Mouse (Mus musculus): ENCODE measurements around the gene Zfp385a.

Zfp385a gene

DNA sequence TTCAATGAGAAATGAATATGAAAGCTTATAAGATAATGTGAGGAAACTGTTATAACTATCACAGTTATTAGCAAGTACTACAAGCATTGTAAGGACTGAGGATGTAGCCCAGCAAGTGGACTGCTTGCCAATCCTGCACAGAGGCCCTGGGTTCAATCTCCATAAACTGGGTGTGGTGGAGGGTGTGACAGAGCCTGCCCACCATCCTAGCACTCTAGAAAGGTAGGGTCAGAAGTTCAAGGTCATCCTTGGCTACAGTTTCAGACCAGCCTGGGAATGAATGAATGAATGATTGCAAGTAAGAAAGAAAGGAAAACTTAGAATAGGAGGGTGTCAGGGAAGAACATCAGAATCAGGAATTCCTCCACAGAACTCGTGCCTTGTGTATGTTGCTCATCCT, 23.9 kb upstream of the Zfp385a start:
- no peak for DNase-seq (ENCODE audit: low spot score in 2 of 2)

DNA sequence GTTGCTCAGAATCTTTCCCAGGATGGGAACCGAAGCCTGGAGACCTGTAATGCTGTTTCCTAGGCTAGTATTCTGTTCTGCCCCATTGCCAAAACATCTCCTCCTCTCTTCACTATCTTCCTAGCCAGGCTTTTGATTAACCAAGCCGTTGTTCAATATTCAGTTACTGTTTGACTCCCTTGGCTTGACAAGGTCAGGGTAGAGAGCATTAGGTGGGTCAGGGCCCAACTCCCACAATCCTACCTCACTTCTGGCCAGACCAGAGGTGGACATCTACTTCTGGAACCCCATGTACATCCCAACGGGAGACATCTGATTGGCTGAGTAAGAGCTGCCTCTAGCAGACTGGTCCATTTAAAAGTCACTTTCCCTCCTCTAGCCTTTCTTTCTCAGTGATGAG, 23.1 kb upstream of the Zfp385a start:
- DNase-seq (ENCODE audit: low spot score in 2 of 2), result no peak

DNA sequence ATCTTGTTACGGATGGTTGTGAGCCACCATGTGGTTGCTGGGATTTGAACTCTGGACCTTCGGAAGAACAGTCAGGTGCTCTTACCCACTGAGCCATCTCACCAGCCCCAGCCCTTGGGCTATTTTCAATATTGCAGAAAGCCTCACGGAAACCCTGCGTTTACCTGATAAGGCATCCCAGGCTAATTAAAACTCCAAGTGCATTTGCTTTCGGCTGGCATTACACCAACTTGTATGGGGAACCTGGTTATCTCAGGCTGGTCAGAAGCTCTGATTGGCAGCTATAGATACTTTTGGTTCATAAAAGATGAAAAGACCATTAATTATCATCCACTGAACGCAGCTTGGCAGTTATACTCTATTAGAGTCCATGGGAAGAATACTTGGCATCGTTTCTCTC, 22.4 kb upstream of the Zfp385a start:
- no peak for DNase-seq (ENCODE audit: low spot score in 2 of 2)

DNA sequence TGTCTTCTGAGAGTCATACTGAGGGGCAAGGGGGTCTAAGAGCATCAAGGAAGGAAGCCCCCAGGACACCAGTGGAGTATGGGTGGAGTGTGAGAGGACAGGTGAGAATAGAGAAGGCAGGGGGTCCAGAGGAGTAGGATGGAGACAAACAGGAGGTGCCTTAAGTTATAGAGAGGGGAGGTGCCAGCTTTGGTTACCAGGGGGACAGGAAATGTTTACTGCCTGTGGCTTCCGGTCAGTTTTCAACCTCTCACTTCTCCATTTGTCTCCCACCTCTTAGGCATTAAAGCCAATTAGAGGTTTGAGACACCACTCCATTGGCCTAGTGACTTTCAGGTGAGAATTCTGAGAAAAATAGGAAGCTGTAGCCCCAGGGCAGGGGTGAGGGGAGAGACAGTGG, 21.4 kb upstream of the Zfp385a start:
- no peak for DNase-seq (ENCODE audit: low spot score in 2 of 2)

DNA sequence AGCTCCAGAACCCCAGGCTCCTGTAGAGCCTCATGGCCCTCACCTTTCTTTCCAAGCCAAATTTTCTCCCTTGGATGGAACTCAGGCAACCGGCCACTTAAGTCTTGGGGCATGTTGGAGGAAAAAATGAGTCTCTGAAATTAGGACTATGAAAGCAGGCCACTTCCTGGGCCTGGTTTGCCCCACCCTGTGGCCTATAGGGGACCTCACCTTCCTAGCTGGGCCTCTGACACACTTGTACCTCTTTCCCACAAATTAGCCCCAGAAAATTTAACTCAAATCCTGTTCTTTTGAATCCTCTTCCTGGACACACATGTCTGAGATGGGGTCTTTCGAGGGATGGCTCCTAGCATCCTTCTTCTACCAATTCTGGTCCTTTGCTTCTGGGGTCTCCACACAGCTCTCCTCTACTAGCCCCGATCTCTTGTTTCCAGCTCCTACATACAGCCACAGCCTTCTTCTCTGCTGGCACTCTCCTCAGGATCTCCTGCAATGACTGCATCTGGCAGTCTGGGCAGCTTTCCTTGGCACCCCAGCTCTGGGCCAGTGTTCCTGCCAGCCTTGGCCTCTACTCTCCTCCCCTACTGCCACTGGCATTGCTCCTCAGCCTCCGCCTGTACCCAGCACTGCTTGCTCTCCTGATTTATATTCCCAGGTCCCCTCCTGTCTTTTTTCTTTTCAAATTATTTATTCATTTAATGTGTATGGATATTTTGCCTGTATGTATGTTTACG, 20.1 kb upstream of the Zfp385a start:
- no peak for DNase-seq (ENCODE audit: low spot score in 2 of 2)

DNA sequence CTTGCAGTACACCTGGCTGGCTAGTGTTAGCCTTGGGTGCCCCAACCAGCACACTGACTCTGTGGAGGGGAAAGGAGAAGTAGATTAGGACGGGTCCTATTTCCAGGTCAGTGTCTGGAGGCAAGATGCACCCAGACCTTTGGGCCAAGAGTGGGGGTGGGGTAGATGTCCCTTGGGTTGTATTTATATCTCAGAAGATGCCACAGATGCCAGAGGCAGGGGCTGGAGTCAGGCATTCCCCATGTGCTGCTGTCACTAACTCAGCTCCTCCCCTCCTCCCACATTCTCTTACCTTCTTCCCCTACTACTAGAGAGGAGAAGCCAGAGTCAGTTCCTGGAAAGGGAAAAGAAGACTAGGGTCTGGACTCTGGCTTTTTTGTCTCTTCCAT, 19.2 kb upstream of the Zfp385a start:
- DNase-seq (ENCODE audit: low spot score in 2 of 2), result no peak

DNA sequence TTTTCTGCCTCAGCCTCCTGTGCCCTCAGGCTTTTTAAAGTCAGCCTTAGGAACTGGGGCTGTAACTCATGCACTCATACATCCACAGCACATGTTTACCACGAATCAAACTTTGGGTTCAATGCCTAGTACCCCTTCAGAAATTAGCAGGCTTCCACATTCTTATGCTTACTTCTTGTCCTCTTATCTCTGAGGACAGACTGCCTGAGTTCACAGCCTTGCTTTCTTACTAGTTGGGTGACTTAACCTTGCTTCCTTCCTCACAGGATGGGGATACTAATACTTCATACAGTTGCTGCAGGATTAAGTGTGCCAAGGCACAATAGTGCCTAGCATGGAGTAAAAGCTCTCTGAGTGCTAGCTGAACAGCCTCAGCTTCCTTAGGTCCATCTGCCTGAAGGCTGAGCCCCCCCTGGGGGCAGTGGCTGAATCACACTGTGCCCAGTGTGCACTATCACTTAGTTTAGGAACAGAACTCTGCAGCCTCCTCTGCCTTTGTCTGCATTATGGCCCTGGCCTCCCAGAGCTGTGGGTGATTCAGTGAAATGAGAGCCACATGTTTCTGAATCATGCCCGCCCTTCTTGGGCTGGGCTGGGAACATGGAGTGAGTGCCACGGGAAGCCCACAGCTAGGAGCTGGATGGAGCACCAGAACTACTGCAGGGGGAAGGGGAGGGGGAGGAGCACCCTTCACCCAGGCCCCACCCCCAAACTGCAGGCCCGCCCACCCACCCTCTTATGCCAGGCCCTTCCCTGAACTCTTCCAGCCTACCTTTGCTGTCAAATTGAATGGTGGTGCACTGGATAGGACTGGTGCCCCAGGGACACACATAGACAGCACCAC, 18.6 kb upstream of the Zfp385a start:
- no peak for DNase-seq (ENCODE audit: low spot score in 2 of 2)

DNA sequence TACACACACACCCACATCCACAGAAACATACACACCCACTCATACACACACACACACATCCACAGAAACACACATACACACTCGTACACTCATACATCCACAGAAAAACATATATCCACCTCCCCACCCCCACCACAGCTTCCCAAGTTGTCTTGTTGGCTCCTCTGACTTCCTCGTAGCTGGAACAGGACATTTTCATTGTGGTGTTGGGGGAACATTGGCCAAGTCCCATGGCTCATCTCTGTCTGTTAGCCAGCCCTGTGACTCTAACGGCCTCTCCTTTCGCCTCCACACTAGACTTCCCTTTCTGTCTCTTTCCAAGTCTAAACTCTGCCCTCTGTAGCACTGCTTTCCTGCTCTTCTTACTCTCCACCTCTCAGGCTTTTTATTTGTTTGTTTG, 17.9 kb upstream of the Zfp385a start:
- DNase-seq (ENCODE audit: low spot score in 2 of 2), result no peak

DNA sequence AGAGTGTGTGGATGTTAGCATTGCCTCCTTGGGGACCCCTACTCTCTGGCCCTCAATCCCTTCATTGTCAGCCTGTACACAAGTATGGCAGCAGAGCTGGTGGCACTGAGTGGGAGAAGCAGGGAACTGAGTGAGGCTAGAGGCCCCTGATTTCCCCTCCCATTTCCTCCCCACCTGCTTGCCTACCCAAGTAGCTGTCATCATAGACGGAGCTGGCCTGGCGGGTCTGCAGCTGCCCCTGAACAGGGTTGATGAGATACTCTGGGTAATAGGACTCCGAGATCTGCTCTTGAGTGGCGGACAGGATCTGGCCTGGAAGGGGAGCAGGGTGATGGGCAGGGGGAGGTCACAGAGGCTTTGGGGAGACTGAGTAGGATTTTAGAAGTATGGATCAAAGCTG, 16.2 kb upstream of the Zfp385a start:
- no peak for DNase-seq (ENCODE audit: low spot score in 2 of 2)

DNA sequence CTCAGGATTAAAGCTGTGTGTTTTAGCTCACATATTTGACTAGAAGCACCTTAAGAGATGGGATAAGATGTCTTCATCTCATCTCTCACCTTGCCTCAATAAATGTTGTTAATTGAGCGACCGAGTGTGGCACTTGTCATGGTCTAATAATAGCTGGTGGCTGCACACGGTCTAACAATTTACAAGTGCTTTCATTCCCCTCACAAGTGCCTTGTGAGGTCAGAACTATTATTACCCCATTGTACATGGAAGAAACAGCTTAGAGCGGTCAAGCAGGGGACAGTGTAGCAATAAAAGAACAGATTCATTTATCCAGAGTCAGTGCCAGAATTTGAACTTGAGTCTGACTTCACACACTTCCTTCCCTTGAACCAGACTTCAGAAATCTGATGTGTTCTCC, 15.5 kb upstream of the Zfp385a start:
- DNase-seq (ENCODE audit: low spot score in 2 of 2), result no peak

DNA sequence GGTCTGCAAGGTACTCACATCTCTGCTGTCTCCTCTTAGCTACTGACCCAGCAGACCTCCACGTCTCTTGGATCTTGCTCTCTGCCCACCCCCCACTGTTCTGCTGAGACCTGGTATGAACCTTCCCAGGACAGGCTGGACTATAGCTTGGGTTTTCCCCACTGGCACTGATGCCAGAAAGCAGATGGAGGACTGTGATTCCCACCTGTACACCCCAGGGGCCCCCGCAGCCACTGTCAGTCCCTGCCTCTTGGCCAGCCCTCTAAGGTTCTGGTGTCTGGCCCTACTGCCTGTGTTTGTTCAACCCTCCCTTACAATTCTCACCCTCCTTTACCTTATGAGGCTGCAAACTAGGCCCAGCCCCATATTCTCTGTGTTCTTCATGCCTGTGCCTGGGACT, 14.8 kb upstream of the Zfp385a start:
- no peak for DNase-seq (ENCODE audit: low spot score in 2 of 2)

DNA sequence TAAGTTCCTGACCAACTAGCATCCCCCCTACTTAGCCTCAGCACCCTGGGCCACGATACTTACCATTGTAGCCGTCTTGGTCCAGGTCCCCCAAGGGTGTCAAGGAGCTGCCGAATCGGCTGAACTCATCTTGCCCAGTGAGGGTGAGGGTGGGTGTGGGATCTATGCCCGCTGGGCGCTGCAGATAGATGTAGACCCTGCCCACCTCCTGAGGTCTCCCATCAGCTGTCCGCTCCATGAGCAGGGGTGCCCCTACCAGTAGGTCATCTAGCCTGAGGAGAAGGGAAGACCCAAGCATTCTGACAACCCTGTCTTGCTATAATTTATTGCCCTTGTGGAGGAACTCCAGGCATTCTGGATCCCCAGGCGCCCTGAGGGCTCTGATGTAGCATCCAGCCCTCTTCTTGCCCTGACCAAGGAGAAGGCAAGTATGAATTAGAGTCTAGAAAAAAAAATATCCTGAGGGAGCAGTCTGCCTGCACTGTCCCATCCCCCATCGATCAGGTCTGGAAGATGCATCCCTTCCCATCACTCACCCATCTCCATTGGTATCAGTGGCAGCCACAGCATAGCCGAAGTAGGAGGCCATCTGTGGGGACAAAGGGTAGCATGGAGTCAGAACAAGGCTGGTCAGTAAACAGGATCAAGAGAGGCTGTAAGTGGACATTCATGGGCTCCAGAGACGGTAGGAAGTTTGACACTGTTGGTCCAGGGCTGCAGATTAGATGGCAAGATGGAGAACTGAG, 13.8 kb upstream of the Zfp385a start:
- no peak for DNase-seq (ENCODE audit: low spot score in 2 of 2)

DNA sequence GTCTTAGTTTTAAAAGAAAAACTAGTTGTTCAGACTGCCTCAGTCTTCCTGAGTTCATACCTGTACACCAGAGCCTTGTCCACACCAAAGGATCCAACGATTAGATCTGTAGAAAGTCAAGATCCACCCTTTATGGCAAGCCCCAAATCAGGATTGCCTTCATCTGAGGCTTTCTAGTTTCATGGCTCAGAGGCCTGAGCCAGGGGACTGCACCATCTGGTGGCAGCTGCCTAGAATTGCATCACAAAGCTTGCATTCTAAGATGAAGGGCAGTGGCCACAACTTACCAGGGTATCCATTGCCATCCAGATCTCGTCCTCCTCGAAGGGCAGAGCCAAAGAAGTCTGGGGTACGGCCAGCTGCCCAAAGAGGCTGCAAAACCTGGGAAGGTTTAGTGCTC, 13.0 kb upstream of the Zfp385a start:
- DNase-seq (ENCODE audit: low spot score in 2 of 2), result peak in 1 of 2 experiments; percentile 43

DNA sequence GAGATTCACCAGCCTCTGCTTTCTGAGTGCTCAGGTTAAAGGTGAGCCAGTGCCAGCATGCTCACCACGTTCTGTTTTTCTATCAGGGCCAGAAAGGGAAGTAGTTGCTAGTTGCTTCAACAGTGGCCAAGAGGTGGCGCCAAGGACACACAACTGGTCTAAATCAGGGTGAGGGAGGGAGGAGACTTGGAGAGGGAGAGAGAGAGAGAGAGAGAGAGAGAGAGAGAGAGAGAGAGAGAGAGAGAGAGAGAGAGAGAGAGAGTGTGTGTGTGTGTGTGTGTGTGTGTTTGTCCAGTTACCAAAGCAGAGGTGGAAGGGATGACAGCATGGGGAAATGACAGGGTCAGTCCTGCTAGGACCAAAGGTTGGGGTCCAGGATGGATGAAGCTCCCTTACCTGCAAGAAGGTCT, 7.4 kb upstream of the Zfp385a start:
- DNase-seq (ENCODE audit: low spot score in 2 of 2), result peak in 1 of 2 experiments; percentile 60

DNA sequence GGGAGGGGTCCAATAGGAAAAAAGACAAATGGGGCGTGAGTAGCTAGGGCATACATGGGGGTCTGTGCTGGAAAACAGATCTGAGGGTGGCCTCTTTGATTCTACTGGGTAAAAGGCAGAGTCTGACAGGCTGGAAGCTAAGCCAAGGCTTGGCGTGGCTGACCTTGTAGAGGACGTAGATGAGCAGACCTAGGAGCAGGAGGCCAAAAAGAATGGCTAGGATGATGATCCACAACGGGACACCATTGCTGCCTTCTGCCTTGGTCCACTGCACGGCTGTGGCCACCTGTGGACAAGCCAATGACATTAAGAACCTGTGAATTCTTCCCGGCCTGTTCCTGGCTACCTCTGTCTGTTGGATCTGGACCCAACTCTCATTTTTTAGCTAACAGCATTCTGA, 5.9 kb upstream of the Zfp385a start:
- no peak for DNase-seq (ENCODE audit: low spot score in 2 of 2)

DNA sequence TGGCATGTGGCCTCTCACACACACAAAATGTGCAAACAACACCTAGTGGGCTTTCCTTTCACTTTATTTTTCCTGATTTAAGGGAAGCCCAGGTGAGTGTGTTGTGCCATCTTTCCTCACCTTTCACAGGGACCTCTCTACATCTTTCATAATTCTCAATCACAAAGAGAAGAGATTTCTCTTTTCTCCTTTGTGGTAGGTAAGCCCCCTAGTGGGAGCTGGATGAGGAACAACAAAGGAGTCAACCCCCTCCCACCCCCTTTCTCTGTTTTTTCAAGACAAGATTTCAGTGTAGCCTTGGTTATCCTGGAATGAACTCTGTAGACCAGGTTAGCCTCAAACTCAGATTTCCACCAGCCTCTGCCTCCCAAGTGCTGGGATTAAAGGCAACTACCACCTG, 3.7 kb upstream of the Zfp385a start:
- no peak for DNase-seq (ENCODE audit: low spot score in 2 of 2)

DNA sequence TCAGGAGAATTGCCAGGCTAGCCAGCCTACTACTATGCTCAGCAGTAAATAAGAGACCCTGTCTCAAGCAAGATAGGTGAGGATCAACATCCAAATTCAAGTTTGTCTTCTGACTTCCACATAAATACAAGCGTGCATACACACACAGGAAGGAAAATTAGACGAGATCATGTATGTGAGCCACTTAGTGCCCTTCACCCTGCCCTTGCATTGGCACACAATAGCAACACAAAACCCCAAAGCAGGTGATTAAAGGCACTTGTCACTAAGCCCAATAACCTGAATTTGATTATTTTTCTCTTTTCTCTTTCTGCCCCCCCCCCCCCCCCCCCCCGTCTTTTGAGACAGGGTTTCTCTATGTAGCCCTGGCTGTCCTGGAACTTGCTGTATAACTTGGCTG, 3.1 kb upstream of the Zfp385a start:
- no peak for DNase-seq (ENCODE audit: low spot score in 2 of 2)

DNA sequence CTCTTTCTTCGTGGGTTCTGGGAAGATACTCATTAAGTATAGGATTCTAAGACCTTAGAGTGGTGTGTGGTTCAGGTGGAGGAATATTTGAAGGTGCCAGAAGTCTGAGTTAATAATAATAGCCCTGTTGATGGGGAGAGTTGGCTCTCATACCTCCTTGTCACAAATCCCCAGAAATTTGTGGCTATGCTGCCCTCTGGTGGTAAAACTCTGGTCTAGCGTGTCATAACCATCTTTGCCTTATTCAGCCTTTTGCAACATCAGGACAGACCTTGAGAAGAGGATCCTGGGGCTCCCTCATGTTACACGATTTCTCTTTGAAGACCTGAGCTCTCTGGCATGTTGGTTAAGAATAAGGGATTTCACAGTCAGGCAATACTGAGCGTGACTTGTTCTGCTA, 2.5 kb upstream of the Zfp385a start:
- peak; percentile 49 to 72 for DNase-seq (ENCODE audit: low spot score in 2 of 2)

DNA sequence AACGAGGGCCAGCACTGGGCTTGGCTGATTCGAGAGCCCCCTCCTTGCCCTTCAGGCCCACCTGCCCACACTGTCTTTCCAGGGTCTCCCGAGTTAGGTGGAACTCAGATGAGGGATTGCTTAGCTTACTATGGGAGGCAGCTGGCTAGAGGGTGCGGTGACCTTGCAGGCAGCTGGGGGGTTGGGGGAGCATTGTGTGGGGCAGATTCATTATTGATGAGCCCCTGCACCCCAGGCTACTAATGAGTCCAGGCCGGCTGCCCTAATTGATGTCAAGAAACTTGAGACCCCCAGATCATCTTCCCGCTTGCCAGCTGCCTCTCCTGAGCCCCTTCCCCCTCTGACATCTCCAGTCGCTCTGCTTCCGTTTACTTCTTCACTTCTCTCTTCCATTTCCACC, 1.7 kb upstream of the Zfp385a start:
- DNase-seq (ENCODE audit: low spot score in 2 of 2), result no peak

DNA sequence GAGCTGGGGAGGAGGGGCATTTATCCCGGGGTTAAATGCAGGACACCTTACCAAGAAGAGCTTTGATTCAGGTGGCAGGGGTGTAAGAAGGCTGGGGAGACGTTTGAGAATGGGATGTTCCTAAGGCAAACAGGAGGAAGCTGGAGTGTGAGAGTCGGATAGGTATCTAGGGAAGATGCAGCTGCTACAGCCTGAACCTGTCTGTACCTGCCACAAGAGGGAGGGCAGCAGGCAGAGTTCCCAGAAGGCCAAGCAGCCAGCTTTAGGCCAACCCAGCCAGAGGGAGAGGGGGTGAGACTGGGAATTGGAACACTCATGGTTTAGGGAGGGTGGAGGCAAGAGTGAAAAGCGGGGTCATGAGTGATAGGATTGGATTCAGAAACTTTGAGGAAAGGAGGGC, 893 bp upstream of the Zfp385a start:
- no peak for DNase-seq (ENCODE audit: low spot score in 2 of 2)

DNA sequence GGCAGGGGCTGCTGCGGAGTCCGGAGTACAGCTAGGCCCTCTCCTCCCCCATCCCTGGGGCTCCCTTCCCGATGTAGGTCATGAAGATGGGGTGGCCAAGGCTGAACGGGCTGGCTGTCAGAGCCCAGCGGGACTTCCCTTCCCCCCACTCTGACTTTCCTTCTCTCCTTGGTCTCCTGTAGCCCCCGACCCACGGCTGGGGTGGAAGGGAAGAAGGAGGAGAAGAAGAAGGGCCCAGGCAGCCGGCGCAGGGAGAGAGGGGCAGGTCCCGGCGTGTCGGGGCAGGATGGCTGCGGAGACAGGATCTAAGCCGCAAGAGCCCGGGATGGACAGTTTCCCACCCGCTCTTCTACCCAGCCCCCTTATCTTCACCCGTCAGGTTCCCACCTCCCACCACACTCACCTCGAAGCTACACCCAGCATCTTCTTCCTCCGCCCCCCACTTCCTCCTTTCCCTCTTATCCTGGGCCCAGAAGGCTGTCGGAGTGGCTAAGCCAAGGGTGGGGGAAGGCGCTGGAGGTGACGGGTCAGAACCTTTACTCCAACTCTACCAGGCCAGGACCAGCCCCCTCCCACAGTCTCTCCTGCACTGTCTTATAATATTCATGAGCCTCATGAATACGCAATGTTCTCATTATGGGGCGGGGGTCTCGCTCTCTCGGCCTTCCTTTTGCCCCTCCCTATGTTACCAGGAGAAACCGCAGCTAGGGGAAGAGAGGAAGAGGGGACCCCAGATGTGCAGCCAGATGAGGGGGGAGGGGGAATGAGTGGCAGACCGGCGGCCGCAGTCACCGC, 530 bp downstream of the Zfp385a start:
- no peak for DNase-seq (ENCODE audit: low spot score in 2 of 2)

DNA sequence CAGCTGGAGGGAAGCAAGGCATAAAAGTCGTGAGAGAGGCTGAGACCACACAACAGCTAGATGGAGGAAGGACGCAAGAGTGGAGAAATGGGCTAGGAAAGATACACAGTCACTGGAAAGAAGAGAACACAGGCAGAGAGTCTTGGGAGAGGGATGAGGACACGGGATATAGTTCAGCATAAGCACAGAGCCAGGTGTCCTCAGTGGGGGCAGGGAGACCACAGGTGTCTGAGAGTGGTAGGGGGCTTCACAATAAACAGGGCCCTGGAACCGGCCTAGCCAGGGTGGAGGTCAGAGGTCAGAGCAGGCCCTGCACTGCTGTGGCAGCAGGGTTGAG, 1.1 kb downstream of the Zfp385a start:
- no peak for DNase-seq (ENCODE audit: low spot score in 2 of 2)
